Mouse (Mus musculus): ENCODE measurements around the gene Polr1c. TPM values are rescaled to one million over a fixed set of nuclear protein-coding genes. Genes with fewer than 3 reads are reported as not detected.

The Polr1c gene
- polyA plus RNA-seq, 1 experiment, result 1.6 TPM

DNA sequence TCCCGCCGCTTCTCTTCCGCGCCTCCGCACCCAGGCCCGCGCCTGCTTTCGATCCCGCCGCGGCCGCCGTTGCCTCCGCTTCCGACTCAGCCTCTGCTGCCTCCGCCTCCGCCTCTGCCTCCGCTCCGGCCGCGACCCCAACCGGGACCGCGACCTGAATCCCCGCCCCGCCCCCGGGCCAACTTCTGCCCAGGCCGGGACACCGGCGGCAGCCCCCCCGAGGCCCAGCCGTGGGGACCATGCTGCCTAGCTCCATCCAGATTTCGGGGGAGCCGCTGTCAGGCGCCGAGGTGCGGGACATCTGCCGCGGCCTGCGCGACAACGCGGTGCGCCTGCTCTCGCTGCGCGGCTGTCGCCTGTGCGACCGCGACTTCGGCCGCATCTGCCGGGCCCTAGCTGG, 6.3 kb upstream of the Polr1c start:
- peaks cover 37% of the 10 kb centered on the region for H3K27me3 ChIP-seq (ENCODE audit: control insufficient read depth)
- peaks cover 32% of the 10 kb centered on the region for H3K4me1 ChIP-seq (ENCODE audit: control insufficient read depth)
- H3K9me3 ChIP-seq (ENCODE audit: control insufficient read depth, low read length), result no peaks in the 10 kb centered on the region; the same call in 1 of the 2 replicates
- TF ChIP-seq TAL1 (IDR thresholded peaks at IDR 0.05; ENCODE audit: low read length), result no peak
- no peak for TF ChIP-seq GATA1 (IDR thresholded peaks at IDR 0.05; ENCODE audit: low read length)
- peak overlapping the region; percentile 58 for H3K4me3 ChIP-seq (replicated peaks)
- H3K36me3 ChIP-seq (ENCODE audit: control insufficient read depth), result peaks cover 59% of the 10 kb centered on the region

DNA sequence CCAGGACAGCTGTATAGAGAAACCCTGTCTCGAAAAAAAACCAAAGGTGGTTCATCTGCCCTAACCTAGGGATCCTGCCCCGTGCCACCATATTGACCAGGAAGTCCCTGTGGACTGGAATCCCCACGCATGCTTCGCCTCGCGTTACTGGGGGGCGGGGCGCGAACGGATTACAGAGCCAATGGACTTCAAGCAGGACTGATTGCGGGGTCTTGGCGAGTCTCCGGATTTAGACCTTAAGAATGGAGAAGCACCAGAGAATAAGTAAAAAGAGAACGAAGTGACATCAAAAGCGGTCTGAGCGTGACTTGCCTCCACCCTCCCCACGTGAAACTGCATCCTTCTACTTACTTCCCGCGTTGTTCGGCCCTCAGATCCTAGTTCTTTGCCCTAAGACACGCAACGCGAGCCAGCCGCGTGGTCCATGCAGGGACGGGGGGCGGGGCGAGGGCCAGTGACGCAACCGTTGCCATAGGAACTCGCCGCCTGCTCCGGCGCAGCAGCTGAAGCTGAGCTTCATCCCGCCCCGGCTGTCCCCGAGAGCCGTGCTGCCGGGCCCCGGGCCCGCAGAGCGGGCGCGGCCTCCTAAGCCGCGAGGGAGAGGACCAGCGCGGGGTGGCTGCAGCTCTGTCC, 5.7 kb upstream of the Polr1c start, which contains the start of gene Lrrc73:
Lrrc73 (plus strand) TSS at position 80 of the 633 bp plus-strand sequence.
- peaks cover 37% of the 10 kb centered on the region for H3K27me3 ChIP-seq (ENCODE audit: control insufficient read depth)
- H3K36me3 ChIP-seq (ENCODE audit: control insufficient read depth), result peaks cover 59% of the 10 kb centered on the region
- H3K4me3 ChIP-seq (replicated peaks), result peak within 1 kb of the TSS; percentile 58
- TF ChIP-seq GATA1 (IDR thresholded peaks at IDR 0.05; ENCODE audit: low read length) (no peak), TAL1 (IDR thresholded peaks at IDR 0.05; ENCODE audit: low read length) (no peak)
- peaks cover 36% of the 10 kb centered on the region for H3K4me1 ChIP-seq (ENCODE audit: control insufficient read depth)
- H3K9me3 ChIP-seq (ENCODE audit: control insufficient read depth, low read length), result no peaks in the 10 kb centered on the region; the same call in 1 of the 2 replicates

DNA sequence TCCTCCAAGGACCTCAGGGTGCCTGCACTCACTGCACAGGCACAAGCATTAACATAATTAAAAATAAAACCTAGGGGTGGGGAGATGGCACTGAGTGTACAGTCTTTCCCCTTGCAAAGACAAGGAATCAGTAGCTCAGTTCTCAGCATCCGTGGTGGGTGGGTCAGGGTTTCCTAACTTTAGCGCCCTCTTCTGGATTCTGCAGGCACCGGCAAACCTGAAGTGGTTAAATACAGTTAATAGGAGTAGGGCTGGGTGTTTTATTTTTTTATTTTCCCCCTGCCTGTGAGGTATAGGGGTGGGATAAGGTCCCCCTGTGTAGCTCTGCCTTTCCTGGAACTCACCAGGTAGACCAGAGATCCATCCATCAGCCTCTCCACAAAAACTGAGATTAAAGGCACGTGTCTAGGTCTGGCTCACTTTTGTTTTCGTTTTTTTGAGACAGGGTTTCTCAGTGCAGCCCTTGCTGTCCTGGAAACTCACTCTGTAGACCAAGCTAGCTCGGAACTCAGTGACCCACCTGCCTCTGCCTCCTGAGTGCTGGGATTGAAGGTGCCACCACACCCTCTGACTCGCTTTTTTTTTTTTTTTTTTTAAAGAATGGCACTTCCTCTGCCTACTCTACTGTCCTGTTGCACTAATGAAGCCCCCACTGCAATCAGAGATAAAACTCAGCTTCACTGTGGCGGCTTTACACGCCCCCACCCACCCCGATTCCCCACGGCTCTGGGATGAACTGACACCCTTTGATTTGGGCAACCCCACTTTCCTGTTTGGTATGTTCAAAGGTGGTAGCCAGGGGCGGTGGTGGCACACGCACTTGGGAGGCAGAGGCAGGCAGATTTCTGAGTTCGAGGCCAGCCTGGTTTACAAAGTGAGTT, 5.0 kb upstream of the Polr1c start:
- H3K9me3 ChIP-seq (ENCODE audit: control insufficient read depth, low read length), result no peaks in the 10 kb centered on the region; the same call in 1 of the 2 replicates
- peaks cover 52% of the 10 kb centered on the region for H3K36me3 ChIP-seq (ENCODE audit: control insufficient read depth)
- H3K27me3 ChIP-seq (ENCODE audit: control insufficient read depth), result peaks cover 37% of the 10 kb centered on the region
- H3K4me1 ChIP-seq (ENCODE audit: control insufficient read depth), result peaks cover 40% of the 10 kb centered on the region
- H3K4me3 ChIP-seq (replicated peaks), result no peak overlapping the region
- TF ChIP-seq GATA1 (IDR thresholded peaks at IDR 0.05; ENCODE audit: low read length) (no peak), TAL1 (IDR thresholded peaks at IDR 0.05; ENCODE audit: low read length) (no peak)

DNA sequence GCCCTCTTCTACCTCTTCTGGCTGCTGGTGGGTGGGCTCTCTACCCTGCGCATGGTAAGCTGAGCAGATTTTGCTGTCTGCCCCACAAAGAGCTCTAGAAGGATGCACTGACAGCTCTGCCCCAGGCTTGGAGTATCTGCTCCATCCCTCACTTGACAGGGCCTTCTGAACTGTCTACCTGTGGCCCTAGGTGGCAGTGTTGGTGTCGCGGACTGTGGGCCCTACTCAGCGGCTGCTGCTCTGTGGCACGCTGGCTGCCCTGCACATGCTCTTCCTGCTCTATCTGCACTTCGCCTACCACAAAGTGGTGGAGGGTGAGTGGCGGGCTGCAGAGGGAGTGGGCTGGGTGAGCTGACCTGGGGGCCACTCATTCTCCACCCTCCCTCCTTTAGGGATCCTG, 3.3 kb upstream of the Polr1c start:
- Histone ChIP-seq H3K36me3 (ENCODE audit: control insufficient read depth) (peaks cover 50% of the 10 kb centered on the region), H3K4me1 (ENCODE audit: control insufficient read depth) (peaks cover 53% of the 10 kb centered on the region), H3K27me3 (ENCODE audit: control insufficient read depth) (peaks cover 34% of the 10 kb centered on the region), H3K9me3 (ENCODE audit: control insufficient read depth, low read length) (no peaks in the 10 kb centered on the region; the same call in 1 of the 2 replicates), H3K4me3 (replicated peaks) (no peak overlapping the region)
- TF ChIP-seq TAL1 (IDR thresholded peaks at IDR 0.05; ENCODE audit: low read length), result no peak
- no peak for TF ChIP-seq GATA1 (IDR thresholded peaks at IDR 0.05; ENCODE audit: low read length)

DNA sequence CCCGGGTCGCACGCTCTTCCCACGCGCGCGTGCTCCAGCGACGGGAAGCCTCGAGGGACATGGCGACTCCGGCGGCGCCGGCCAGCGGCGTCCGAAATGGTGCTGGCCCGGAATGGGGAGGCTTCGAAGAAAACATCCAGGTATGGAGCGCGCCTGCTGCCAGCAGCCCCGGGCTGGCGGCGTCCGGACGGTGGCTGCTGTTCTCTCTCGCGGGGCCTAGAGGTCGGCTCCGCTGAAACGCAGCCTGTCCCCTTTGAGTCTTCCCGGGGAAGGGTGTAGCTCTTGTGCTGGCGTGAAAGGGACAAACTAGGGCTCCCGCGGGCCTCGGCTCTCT, 302 bp upstream of the Polr1c start:
- Histone ChIP-seq H3K4me1 (ENCODE audit: control insufficient read depth) (peaks cover 46% of the 10 kb centered on the region), H3K9me3 (ENCODE audit: control insufficient read depth, low read length) (no peaks in the 10 kb centered on the region), H3K4me3 (replicated peaks) (peak overlapping the region; percentile 67), H3K27me3 (ENCODE audit: control insufficient read depth) (peaks cover 4% of the 10 kb centered on the region), H3K36me3 (ENCODE audit: control insufficient read depth) (peaks cover 81% of the 10 kb centered on the region)
- TF ChIP-seq GATA1 (IDR thresholded peaks at IDR 0.05; ENCODE audit: low read length), result no peak
- TF ChIP-seq TAL1 (IDR thresholded peaks at IDR 0.05; ENCODE audit: low read length), result no peak

DNA sequence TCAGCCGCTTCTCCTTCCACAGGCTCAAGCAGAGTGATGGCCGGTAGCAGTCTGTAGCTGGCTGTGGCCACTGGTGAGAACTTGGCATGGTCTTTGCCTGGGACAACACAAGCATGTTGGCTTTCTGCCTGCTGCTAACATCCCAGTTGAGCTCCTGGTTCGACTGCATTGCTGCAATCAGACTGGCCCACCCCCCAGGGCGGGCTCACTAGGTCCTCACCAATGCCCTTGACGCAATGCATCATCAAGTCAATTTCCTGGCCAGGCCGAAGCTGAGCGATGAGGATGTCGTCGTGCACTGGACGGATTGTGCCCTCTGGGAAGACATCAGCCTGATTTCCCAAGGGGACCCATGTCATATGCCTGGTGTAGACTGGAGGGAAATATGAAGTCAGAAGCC, 3.3 kb downstream of the Polr1c start:
- Histone ChIP-seq H3K27me3 (ENCODE audit: control insufficient read depth) (no peaks in the 10 kb centered on the region), H3K36me3 (ENCODE audit: control insufficient read depth) (peaks cover 81% of the 10 kb centered on the region), H3K4me1 (ENCODE audit: control insufficient read depth) (peaks cover 34% of the 10 kb centered on the region), H3K9me3 (ENCODE audit: control insufficient read depth, low read length) (no peaks in the 10 kb centered on the region), H3K4me3 (replicated peaks) (no peak overlapping the region)
- no peak for TF ChIP-seq TAL1 (IDR thresholded peaks at IDR 0.05; ENCODE audit: low read length)
- TF ChIP-seq GATA1 (IDR thresholded peaks at IDR 0.05; ENCODE audit: low read length), result no peak

DNA sequence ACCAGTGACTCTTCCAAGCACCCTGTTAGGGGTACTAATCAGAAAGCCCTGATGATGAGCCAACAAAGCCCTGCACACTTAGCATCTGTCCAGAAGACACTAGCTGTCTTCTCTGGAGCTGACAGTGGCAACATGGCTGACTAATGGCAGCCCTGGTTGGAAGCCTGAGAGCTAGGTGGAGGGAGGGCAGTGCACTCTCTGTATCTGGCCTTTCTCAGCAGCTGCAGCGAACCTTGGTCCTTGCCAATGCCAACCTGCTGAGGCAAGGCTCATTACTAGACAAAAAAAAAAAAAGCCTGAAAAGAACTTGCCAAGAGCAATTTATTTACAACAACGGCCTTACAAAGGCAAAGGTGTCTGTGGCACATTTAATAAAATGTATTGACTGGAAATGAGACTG, 4.2 kb downstream of the Polr1c start:
- peaks cover 25% of the 10 kb centered on the region for H3K4me1 ChIP-seq (ENCODE audit: control insufficient read depth)
- TF ChIP-seq GATA1 (IDR thresholded peaks at IDR 0.05; ENCODE audit: low read length) (no peak), TAL1 (IDR thresholded peaks at IDR 0.05; ENCODE audit: low read length) (no peak)
- H3K9me3 ChIP-seq (ENCODE audit: control insufficient read depth, low read length), result no peaks in the 10 kb centered on the region
- H3K4me3 ChIP-seq (replicated peaks), result no peak overlapping the region
- peaks cover 81% of the 10 kb centered on the region for H3K36me3 ChIP-seq (ENCODE audit: control insufficient read depth)
- H3K27me3 ChIP-seq (ENCODE audit: control insufficient read depth), result no peaks in the 10 kb centered on the region

DNA sequence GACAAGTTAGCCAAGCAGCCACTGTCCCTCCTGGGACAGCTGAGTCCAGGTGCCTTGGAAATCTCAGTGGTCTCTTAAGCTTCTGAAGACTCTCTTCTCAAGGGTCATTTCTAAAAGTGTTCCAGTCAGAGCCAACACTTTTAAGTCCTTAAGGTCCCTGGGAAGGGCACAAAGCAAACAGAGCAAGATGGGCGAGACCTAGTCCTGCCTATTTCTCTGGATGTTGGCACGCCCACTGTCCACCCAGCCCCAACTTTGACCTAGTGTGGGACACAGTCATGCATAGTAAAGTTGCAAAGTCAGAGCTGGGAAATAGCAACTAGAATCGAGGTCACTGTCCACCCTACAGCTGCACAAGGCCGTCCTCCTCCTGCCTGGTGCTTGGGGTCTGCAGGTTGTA, 4.9 kb downstream of the Polr1c start:
- Histone ChIP-seq H3K27me3 (ENCODE audit: control insufficient read depth) (no peaks in the 10 kb centered on the region), H3K4me3 (replicated peaks) (no peak overlapping the region), H3K4me1 (ENCODE audit: control insufficient read depth) (peaks cover 23% of the 10 kb centered on the region), H3K36me3 (ENCODE audit: control insufficient read depth) (peaks cover 87% of the 10 kb centered on the region), H3K9me3 (ENCODE audit: control insufficient read depth, low read length) (no peaks in the 10 kb centered on the region)
- TF ChIP-seq TAL1 (IDR thresholded peaks at IDR 0.05; ENCODE audit: low read length) (no peak), GATA1 (IDR thresholded peaks at IDR 0.05; ENCODE audit: low read length) (no peak)

DNA sequence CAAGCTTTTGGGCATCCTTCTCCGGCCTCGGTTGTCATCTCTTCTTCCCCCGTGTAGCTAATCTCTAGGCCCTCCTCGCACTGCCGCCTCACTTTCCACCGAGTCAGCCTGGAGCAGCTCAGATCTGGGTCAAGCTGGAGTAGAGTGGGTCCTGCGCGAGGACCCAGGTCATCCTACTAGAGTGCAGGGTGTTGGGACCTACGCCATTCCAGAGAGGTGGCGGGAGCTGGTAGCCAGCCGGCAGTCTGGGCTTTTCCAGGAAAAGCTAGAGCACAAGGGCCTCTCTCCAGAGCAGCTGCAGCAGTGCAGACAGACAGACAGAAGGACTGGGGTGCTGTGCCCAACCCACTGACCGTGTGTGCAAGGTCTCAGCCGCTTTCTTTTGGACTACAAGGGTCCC, 5.6 kb downstream of the Polr1c start:
- no peak for TF ChIP-seq GATA1 (IDR thresholded peaks at IDR 0.05; ENCODE audit: low read length)
- no peak for TF ChIP-seq TAL1 (IDR thresholded peaks at IDR 0.05; ENCODE audit: low read length)
- H3K4me1 ChIP-seq (ENCODE audit: control insufficient read depth), result peaks cover 24% of the 10 kb centered on the region
- H3K36me3 ChIP-seq (ENCODE audit: control insufficient read depth), result peaks cover 93% of the 10 kb centered on the region
- H3K4me3 ChIP-seq (replicated peaks), result no peak overlapping the region
- H3K9me3 ChIP-seq (ENCODE audit: control insufficient read depth, low read length), result no peaks in the 10 kb centered on the region
- H3K27me3 ChIP-seq (ENCODE audit: control insufficient read depth), result no peaks in the 10 kb centered on the region

All from erythroblast, embryonic 14.5 days (primary cell).